Mouse (Mus musculus) CH12.LX (cell line): ENCODE results near the gene Olfr1472. TPM values are rescaled to one million over a fixed set of nuclear protein-coding genes. Genes with fewer than 3 reads are reported as not detected.
"Not testable (repeated sequence)": the region's sequence is repeated elsewhere in the genome, so short reads cannot be mapped to it uniquely, and the experiment has no call there.

ENCODE experiments used
- DNase-seq: peaks from one replicate; pipeline ENCODE4 v3.0.0-alpha.2; 2013; ENCODE audit errors: extremely low read depth
- H3K27ac ChIP-seq: 2 replicates; pipeline ENCODE4 v1.5.1; 2012; ENCODE audit warnings: low read depth, mild to moderate bottlenecking, control low read depth, moderate library complexity; ENCODE audit not compliant: insufficient read depth
- H3K27me3 ChIP-seq: replicated peaks from 2 replicates; pipeline ENCODE3; 2012; ENCODE audit warnings: inconsistent platforms
- H3K36me3 ChIP-seq, 2 experiments: replicated peaks in 1 of 2; 2 replicates each; pipeline versions ENCODE3 to v1.6.1; 2012; ENCODE audit warnings: inconsistent platforms in 1 of 2, low read length in 1 of 2, mild to moderate bottlenecking in 1 of 2, mixed read lengths in 1 of 2, moderate library complexity in 1 of 2; ENCODE audit not compliant: control insufficient read depth in 1 of 2, insufficient read depth in 1 of 2
- H3K4me1 ChIP-seq, 2 experiments: 2 replicates each; pipeline ENCODE4 v1.6.1; 2012; ENCODE audit warnings: inconsistent platforms in 1 of 2, moderate library complexity in 1 of 2; ENCODE audit not compliant: insufficient read depth in 2 of 2, control insufficient read depth in 1 of 2
- H3K4me2 ChIP-seq: 2 replicates; pipeline ENCODE4 v1.6.1; 2012; ENCODE audit warnings: low read depth, mild to moderate bottlenecking, control low read depth; ENCODE audit not compliant: poor library complexity, insufficient read depth, severe bottlenecking
- H3K4me3 ChIP-seq, 3 experiments: fragments of 150-350 bp in 1 of 3; sonication (generic) in 1 of 3; replicated peaks in 1 of 3; 2 replicates each; pipeline versions ENCODE3 to v1.5.1; 2011 to 2012; ENCODE audit warnings: low read depth in 2 of 3, low read length in 2 of 3, mild to moderate bottlenecking in 2 of 3, moderate library complexity in 2 of 3, control low read depth in 1 of 3, improper control_type of control experiment in 1 of 3, inconsistent platforms in 1 of 3, mixed read lengths in 1 of 3; ENCODE audit not compliant: poor library complexity in 1 of 3
- H3K79me2 ChIP-seq: replicated peaks from 2 replicates; pipeline ENCODE4 v1.6.1; 2012; ENCODE audit warnings: mild to moderate bottlenecking, moderate library complexity; ENCODE audit not compliant: control insufficient read depth, poor library complexity, insufficient read depth, severe bottlenecking; ENCODE audit errors: extremely low read depth
- H3K9ac ChIP-seq: 2 replicates; pipeline ENCODE4 v1.6.1; 2012; ENCODE audit warnings: low read depth, mild to moderate bottlenecking, control low read depth, moderate library complexity; ENCODE audit not compliant: insufficient read depth
- H3K9me3 ChIP-seq: replicated peaks from 2 replicates; pipeline ENCODE3; 2012; ENCODE audit warnings: low read length, inconsistent platforms, mixed read lengths
- CHD1 ChIP-seq: IDR thresholded peaks from 2 replicates; pipeline ENCODE4 v1.6.1; 2012; ENCODE audit warnings: low read depth, low read length, improper control_type of control experiment, inconsistent platforms
- CHD2 ChIP-seq: IDR thresholded peaks from 2 replicates; pipeline ENCODE4 v1.6.1; 2011; ENCODE audit warnings: low read length, improper control_type of control experiment
- CTCF ChIP-seq, 2 experiments: IDR thresholded peaks in 1 of 2; conservative IDR thresholded peaks in 1 of 2; 2 replicates each; pipeline ENCODE4 v1.5.1; 2011 to 2012; ENCODE audit warnings: low read depth in 2 of 2, low read length in 2 of 2, improper control_type of control experiment in 1 of 2, inconsistent platforms in 1 of 2, mild to moderate bottlenecking in 1 of 2, moderate library complexity in 1 of 2
- E2F4 ChIP-seq: IDR thresholded peaks from 2 replicates; pipeline ENCODE4 v1.6.1; 2011; ENCODE audit warnings: low read depth, low read length, improper control_type of control experiment; ENCODE audit not compliant: insufficient replicate concordance
- HCFC1 ChIP-seq: IDR thresholded peaks from 2 replicates; pipeline ENCODE4 v1.6.1; 2012; ENCODE audit warnings: low read depth, mild to moderate bottlenecking, inconsistent platforms, low read length, improper control_type of control experiment
- IRF4 ChIP-seq: IDR thresholded peaks from 2 replicates; pipeline ENCODE4 v1.6.1; 2014; ENCODE audit warnings: low read depth, mild to moderate bottlenecking, inconsistent platforms, low read length, improper control_type of control experiment
- KAT2A ChIP-seq: IDR thresholded peaks from 2 replicates; pipeline ENCODE4 v1.6.1; 2012; ENCODE audit warnings: low read length, improper control_type of control experiment, inconsistent platforms; ENCODE audit not compliant: insufficient replicate concordance
- MEF2A ChIP-seq: IDR thresholded peaks from 2 replicates; pipeline ENCODE4 v1.6.1; 2014; ENCODE audit warnings: low read depth, mild to moderate bottlenecking, inconsistent platforms, low read length, improper control_type of control experiment, borderline replicate concordance
- MXI1 ChIP-seq: IDR thresholded peaks from 2 replicates; pipeline ENCODE4 v1.6.1; 2011; ENCODE audit warnings: mild to moderate bottlenecking, low read depth, low read length, improper control_type of control experiment
- POLR2A ChIP-seq: IDR thresholded peaks from 2 replicates; pipeline ENCODE4 v1.6.1; 2011; ENCODE audit warnings: low read depth, mild to moderate bottlenecking, improper control_type of control experiment, low read length
- RAD21 ChIP-seq: IDR thresholded peaks from 2 replicates; pipeline ENCODE4 v1.6.1; 2011; ENCODE audit warnings: low read depth, mild to moderate bottlenecking, low read length, improper control_type of control experiment, moderate library complexity
- USF2 ChIP-seq: conservative IDR thresholded peaks from 2 replicates; pipeline ENCODE4 v1.6.1; 2011; ENCODE audit warnings: low read depth, low read length, improper control_type of control experiment
- ZKSCAN1 ChIP-seq: IDR thresholded peaks from 2 replicates; pipeline ENCODE4 v1.6.1; 2012; ENCODE audit warnings: low read depth, inconsistent platforms, low read length, improper control_type of control experiment, borderline replicate concordance
- ZMIZ1 ChIP-seq: IDR thresholded peaks from 2 replicates; pipeline ENCODE4 v1.6.1; 2012; ENCODE audit warnings: low read depth, mild to moderate bottlenecking, inconsistent platforms, low read length, improper control_type of control experiment
- ZNF384 ChIP-seq: IDR thresholded peaks from 2 replicates; pipeline ENCODE4 v1.6.1; 2012; ENCODE audit warnings: low read depth, low read length, improper control_type of control experiment, inconsistent platforms
- dilution Hi-C: fragments of 300-500 bp; cut with MboI; formaldehyde crosslinking; loops from 2 replicates; pipeline ENCODE4 v1.14.3; 2020; ENCODE audit warnings: low sequenced_read_pairs; ENCODE audit not compliant: extremely low pct_unique_long_range_greater_than_20kb, extremely low pct_ligation_motif_present
- in situ Hi-C: fragments of 300-500 bp; cut with MboI; formaldehyde crosslinking; loops from 3 replicates; pipeline ENCODE4 v1.14.3; 2019; ENCODE audit warnings: low sequenced_read_pairs, low pct_ligation_motif_present, low pct_unique_long_range_greater_than_20kb, mixed read lengths
- polyA plus RNA-seq: library from polyadenylated mRNA; unstranded; fragments of >175 nt; gene quantifications from 2 replicates; pipeline ENCODE4 v1.2.1, GENCODE M21; 2012; ENCODE audit warnings: low read depth; ENCODE audit not compliant: insufficient read length
- total RNA-seq, 2 experiments: library from RNA; depleted of rRNA; stranded (reverse); fragments of 300-350 nt in 1 of 2; fragments of >200 nt in 1 of 2; gene quantifications; 2 replicates each; pipeline ENCODE4 v1.2.3; 2012 to 2014

Gene Olfr1472
- total and polyA plus RNA-seq, 3 experiments = not detected

DNA sequence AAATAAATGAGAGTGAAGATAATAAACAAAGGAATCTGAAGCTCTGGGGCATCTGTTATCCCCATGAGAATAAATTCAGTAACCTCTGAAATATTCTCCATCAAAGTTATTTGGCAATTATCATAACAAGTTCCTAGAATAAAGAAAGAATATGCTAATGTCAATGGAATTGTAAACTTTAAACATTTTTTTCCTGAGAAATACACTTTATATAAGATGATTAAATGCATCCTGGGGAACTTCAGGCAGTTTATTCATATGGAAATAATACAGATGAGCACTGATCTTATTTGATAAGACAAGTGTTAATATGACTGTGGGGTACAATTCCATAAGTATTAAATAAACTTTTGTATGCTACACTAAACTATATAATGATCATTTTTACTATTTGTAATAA, 24.2 kb upstream of the Olfr1472 start, which contains the start of gene Olfr1475:
Olfr1475 (minus strand) TSS at position 101 of the 400 bp plus-strand sequence.
- in situ Hi-C loops = no loop called here
- dilution Hi-C loops = no loop called here

DNA sequence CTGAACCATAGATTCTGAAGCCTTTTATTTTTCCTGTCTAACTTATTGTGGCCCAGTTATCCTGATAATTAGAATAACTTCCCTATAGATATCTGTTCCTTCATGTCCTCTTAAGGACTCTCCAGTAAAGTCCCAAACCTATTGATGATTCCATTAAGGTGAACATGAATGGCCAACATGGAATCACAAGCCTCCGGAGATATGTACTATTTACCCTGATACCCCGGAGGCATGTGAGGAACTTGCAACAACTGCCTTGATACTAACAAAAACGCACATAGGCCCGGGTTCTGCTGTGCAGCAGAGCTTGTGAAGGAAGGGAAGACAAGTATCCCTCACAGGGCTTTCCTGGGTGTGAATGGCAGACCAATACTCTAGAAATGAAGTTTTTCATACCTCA, 13.4 kb upstream of the Olfr1472 start, which contains the start of gene Olfr1474:
Olfr1474 (plus strand) TSS at position 301 of the 400 bp plus-strand sequence.
- dilution Hi-C loops, H3K79me2 ChIP-seq, H3K9me3 ChIP-seq, H3K4me1 ChIP-seq, H3K9ac ChIP-seq, H3K27me3 ChIP-seq, DNase-seq, H3K36me3 ChIP-seq, H3K27ac ChIP-seq, H3K4me3 ChIP-seq, H3K4me2 ChIP-seq, in situ Hi-C loops: not testable (repeated sequence)

More for the DNA sequence above, 24.2 kb upstream of the Olfr1472 start, which contains the start of gene Olfr1475:
- no peak for DNase-seq
- H3K9ac ChIP-seq = no peak within 1 kb of the TSS
- no peaks in the 10 kb centered on the region for H3K27me3 ChIP-seq
- no peak within 1 kb of the TSS for H3K4me3 ChIP-seq
- no peak within 1 kb of the TSS for H3K4me2 ChIP-seq
- H3K4me1 ChIP-seq = no peaks in the 10 kb centered on the region
- no peaks in the 10 kb centered on the region for H3K9me3 ChIP-seq
- TF ChIP-seq MXI1 (no peak), USF2 (no peak), CHD1 (no peak), POLR2A (no peak), KAT2A (no peak), E2F4 (no peak), ZNF384 (no peak), MEF2A (no peak), HCFC1 (no peak), CHD2 (no peak), ZMIZ1 (no peak), ZKSCAN1 (no peak), RAD21 (no peak), CTCF (conservative IDR thresholded peaks at IDR 0.05 in 1 of 2, IDR thresholded peaks at IDR 0.05 in 1 of 2; ENCODE audit: low read depth in 2 of 2, low read length in 2 of 2) (no peak), IRF4 (no peak)
- H3K79me2 ChIP-seq = no peaks in the 10 kb centered on the region
- H3K27ac ChIP-seq = no peak within 1 kb of the TSS
- H3K36me3 ChIP-seq = no peaks in the 10 kb centered on the region

GRCm38 (mm10) chr19:13443109-13443508, 12.8 kb downstream of the Olfr1472 start, which contains the start of gene Olfr1471:
Olfr1471 (plus strand) TSS chr19:13443409.
- dilution Hi-C loops, in situ Hi-C loops, H3K27ac ChIP-seq: not testable (repeated sequence)

More at GRCm38 (mm10) chr19:13443109-13443508, 12.8 kb downstream of the Olfr1472 start, which contains the start of gene Olfr1471:
- not testable (repeated sequence) for H3K4me3 ChIP-seq, H3K36me3 ChIP-seq, H3K4me1 ChIP-seq, H3K9me3 ChIP-seq, H3K4me2 ChIP-seq, H3K79me2 ChIP-seq, H3K27me3 ChIP-seq, DNase-seq, H3K9ac ChIP-seq
